Mouse (Mus musculus) spleen, embryonic (tissue): ENCODE data around the gene Rxfp4.

Source experiments
- CTCF ChIA-PET: fragments of 350-600 bp; sonication (Branson Sonifier 250); formaldehyde crosslinking; loops from one replicate; lab custom pipeline; 2022; lab: Charles Lee

Gene Rxfp4

DNA sequence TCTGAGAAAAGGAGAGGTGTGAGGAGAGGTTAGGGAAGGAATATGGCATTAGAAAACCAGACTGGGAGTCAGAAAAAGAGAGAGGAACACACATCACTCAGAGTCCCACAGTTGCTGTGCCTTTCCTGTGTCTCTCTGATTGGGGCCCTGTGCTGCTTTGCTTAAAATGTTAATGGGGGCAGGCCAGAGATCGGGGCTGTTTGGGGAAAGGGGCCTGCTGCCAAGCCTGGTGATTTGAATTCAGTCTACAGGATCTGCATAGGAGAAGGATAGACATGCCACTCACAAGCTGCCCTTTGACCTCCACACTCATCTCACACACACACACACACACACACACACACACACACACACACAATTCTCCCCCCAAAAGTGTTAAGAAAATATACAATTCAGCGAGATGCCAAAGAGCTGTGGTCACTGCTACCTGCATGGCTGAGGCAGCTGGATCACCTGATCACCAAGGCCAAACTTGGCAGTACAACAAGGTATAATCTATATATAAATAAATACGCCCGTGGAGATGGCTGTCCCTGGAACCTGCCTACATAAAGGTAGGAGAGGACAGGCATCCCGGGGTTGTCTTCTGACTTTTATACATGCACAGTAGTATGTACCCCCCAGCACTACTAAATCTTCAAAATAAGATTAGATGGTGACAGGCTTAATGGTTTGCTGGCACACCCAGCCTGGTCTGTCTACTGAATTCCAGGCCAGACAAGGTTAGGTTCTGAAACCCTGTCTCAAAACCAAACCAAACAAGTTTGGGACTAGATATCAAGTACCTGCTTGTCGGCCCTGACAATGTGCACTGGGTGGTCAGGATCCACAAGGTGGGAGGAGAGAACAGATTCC is 801 bp upstream of the Rxfp4 start:
- CTCF ChIA-PET, result interaction anchor here (0.6 kb wide), 1 partner anchor 22 kb away, joined by 3 read pairs; no protein-coding TSS in a partner anchor

DNA sequence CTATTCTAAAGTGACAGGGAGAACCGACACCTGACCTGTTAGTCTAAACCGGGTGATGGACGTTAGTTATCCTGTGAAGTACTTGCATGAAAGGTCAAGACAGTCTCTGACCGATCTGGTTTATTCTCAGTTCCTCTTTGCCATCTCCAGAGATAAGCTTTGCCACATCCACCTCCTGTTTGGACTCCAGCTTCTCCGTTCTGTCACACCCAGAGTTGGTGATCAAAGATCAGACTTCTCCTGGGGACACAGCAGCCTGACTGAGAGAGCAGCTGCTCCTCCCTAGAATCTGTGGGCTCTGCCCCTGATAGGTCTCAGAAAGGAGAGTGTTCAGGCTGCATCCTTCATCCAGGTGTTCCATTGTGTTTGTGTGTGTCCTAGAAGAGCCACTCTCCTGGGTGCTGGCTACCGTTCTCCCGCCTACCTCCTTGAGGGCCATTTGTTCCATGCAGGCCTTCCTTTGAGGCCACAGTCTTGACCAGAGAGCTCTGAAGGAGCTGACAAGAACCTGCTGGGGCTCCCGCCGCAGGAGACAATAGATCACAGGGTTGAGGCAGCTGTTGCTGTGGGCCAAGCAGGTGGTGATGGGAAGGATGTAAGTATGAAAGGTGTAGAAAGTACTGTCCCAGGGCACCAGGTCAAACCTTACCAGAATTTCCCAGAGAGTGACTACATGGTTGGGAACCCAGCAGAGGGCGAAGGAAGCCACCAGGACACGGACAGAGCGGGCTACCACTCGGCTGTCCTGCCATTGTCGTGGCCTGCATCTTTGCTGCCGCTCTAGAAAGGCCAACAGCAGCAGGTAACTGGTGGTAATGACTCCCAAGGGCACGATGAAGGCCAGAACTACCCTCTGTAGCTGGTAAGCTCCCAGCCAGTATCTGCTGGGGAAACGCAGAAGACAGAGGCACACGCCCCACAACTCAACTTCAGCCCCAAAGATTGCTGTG is 998 bp downstream of the Rxfp4 start:
- CTCF ChIA-PET, result interaction anchor here (0.6 kb wide), 1 partner anchor 49 kb away, joined by 12 read pairs; no protein-coding TSS in a partner anchor

DNA sequence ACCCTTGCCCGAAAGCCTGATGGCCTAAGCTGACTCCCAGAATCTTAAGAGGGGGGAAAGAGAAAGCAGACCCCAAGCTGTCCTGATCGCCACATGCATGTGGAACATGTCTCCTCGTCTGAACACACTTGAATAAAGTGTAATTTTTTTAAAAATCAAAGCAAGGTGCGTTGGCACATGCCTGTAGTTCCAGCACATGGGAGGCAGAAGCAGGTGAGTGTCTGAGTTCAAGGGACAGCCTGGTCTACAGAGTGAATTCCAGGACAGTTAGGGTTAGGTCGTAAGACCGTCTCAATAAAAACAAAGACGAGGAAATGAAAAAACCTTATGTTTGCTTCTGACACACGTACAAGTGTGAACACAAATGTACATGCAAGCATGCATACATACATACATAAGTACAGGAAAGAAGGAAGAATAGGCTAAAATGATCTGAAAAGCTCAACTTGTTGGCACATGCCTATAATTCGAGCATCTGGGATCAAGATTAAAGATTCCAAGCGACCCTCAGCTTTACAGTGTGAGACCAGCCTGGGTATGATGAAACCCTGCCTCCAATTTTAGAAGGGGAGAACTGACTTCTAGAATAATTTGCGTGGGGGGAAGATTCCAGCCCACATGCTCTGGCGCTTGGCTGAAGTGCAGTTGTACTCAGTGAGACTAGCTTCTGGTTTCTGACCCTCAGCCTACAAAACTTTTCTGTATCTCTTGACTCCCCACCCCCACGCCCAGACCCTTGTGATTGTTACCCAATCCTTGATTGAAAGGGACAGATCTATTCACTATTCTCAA is 2.0 kb downstream of the Rxfp4 start:
- CTCF ChIA-PET, result interaction anchor here (0.6 kb wide), 1 partner anchor 48 kb away, joined by 12 read pairs; no protein-coding TSS in a partner anchor

DNA sequence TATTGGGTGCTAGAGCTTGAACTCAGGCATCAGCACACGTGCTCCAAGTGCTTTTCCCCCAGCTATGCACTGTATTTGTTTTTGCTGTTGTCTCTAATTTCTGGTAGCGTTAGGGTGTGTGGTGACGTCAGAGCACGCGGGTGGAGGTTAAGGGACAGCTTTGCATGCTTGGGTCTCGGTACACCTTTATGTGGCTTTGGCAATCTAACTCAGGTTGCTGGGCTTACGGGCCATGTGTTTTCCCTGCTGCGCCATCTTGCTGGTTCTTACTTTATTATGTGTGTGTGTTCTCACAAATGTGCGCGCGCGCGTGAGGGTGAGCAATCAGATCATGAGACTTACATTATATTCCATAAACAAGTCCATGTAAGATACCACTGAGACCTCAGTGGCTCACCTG is 3.0 kb downstream of the Rxfp4 start:
- CTCF ChIA-PET, result no interaction called here

DNA sequence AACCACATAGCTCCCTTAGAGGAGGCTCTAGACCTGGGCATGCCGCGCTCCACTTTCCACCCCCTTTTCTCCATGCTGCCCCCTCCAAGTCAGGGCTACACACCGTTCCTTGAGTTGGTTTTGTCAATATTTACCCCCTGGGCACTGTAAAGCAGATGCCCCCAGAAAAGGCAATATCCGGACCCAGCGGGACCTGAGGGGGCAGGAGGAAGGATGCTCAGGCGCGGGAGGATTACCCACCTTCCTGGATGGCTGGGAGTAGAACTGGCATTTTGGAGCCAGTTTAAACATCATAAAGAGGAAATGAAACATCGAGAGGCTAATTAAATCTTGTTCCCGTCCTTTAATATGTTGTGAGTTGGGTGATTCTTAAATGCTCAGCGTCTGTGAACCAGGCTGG is 3.8 kb downstream of the Rxfp4 start:
- CTCF ChIA-PET, result interaction anchor here (0.6 kb wide), 1 partner anchor 19 kb away, joined by 3 read pairs; no protein-coding TSS in a partner anchor

DNA sequence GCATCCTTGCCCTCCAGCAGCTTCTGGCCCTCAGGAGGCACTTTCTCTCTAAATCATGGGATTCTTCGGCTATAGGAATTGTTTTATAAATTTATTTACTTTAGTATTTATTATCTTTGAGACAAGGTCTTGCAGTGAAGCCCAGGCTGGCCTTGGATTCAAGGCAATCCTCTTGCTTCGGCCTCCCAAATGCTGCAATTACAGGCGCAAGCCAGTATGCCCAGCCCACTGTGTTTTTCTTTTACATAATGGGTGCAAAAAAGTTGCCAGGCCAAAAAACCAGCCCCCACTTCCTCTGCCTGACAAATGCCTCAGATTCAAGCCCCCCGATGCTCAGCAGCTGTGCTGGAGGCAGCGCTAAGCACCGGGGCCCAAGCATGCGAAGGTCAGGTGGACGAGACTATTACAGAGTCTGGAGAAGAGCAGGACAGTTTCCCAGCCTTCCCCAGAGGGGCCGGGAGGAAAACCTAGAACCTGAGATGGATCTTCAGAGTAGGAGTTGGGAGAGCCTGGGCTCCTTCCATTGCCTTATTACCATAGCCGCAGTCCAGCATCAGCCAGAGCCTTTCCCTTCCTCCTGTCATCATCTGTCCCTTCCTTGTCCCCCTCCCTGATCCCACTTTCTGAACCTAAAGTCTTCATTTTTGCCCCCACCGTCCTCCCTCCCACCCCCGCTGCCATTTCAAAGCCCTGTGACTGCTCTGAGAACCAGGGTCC is 4.3 kb downstream of the Rxfp4 start:
- CTCF ChIA-PET, result interaction anchor here (0.6 kb wide), 2 partner anchors 18 to 1318 kb away, joined by 3 to 5 read pairs; no protein-coding TSS in a partner anchor

DNA sequence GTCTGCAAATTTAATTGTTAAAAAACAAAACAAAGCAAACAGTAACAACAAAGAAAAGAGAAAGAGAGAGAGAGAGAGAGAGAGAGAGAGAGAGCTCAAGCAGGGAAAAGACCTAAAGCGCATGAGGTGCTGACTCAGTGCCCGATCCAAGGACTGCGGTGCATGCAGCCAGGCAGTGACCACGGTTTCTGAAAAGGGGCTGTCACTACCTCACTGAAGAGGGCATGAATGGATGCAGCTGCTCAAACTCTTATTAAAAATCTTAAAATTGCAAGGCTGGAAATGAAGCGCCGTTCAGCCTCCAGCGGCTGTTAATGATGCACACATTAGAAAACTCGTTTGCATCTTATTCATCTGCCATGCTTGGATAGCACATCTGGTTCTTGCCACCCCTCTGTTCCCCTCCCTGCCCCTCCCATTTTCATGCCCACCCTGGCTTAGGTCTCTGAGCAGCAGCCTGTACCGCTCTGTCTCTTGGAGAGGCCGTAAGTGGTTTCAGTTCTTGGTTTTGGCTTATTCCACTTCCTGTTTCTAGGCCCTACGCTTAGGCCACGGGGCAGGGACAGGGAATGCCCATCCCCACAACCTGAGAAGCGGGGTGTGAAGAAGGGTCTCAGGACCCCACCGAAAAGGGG is 5.0 kb downstream of the Rxfp4 start:
- CTCF ChIA-PET, result interaction anchor here (0.6 kb wide), 2 partner anchors 503 to 1317 kb away, joined by 3 to 5 read pairs; no protein-coding TSS in a partner anchor

DNA sequence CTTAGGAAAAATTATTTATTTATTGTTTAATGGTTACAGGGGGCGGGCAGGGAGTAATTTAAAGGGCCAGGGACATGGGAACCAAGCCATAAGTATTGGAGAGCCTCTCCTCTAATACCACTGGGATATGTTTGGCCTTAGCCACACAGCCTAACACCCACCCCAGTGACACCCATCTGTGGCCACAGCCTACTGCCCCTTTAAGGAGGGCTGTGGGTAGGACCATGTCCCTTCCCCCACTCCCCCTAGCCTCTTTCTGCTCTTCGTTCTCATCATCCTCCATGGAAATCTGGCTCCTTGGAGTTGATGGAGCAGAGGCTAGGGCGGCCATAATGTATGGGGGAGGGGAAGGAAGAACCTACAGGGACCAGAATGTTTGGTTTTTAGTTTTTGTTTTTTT is 5.9 kb downstream of the Rxfp4 start:
- CTCF ChIA-PET, result no interaction called here

DNA sequence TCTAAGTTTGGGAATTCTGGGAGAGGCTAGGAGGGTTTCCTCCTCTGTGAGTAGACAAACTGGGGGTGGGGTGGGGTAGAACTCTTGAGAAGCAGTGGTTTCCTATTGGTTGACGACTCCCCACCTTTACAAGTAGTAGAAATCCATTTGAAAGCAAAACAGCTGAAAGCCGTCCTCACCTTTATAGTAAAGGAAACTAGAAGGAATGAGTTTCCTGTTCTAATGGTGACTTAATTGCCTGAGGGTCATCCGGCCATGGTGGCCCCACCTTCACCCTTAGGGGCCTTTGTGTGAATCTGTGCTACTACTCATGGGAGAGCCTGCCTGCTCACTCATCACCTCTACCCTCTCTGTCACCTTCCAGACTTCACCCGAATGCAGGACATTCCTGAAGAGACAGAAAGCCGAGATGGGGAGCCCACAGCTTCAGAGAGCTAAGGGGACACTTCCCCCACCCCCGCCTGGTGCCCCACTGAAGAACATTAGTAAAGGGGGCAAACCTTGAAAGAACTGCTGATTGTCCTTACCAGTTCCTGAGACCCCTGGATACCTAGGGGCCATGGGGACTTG is 6.4 kb downstream of the Rxfp4 start:
- CTCF ChIA-PET, result no interaction called here

DNA sequence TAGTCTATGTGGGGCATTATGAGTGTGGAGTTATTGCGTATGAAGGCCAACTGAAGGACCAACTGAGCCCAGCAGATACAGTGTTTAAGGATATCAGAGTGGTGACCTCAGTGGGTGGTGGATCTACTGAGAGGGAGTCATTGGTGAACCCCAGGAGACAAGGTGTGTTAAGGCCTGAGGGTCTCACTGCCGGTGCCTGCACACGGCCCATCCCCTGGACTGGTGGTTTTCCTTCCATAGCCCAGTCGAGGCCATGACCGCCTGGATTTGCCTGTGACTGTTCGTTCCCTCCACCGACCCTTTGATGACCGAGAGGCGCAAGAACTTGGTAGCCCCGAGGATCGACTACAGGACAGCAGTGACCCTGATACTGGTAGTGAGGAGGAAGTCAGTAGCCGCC is 7.0 kb downstream of the Rxfp4 start:
- CTCF ChIA-PET, result no interaction called here

DNA sequence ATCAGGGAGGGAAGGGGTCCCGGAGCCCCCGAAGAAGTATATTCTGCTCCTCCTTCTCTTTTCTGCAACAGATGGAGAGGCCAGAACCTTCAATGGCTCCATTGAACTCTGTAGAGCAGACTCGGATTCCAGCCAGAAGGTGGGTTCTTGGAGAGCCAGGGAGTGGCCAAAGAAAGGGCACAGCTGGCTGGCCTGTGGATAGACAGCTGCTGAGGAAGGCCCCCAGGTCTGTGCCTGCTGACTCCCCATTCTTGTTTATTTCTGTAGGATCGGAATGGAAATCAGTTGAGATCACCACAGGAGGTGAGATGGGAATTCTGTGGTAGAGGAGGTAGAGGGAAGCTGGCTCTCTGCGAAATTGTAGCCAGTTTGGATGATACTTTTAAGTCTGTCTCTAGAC is 9.9 kb downstream of the Rxfp4 start:
- CTCF ChIA-PET, result no interaction called here

DNA sequence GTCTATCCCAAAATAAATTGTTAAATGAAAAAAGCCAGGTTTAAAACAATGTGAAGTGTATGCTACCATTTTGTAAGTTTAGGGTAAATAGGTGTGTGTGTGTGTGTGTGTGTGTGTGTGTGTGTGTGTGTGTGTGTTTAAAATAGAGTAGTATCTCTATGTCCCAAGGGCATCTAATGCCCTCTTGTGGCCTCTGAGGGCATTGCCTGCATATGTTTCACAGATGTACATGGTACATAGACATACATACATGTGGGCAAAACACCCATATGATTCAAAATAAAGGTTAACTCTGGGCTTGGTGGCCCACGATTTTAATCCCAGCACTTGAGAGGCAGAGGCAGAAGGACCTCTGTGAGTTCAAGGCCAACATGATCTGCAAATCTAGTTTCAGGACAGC is 12.3 kb downstream of the Rxfp4 start:
- CTCF ChIA-PET, result interaction anchor here (0.6 to 0.8 kb wide), 2 partner anchors 33 to 76 kb away, joined by 3 to 4 read pairs; no protein-coding TSS in a partner anchor

DNA sequence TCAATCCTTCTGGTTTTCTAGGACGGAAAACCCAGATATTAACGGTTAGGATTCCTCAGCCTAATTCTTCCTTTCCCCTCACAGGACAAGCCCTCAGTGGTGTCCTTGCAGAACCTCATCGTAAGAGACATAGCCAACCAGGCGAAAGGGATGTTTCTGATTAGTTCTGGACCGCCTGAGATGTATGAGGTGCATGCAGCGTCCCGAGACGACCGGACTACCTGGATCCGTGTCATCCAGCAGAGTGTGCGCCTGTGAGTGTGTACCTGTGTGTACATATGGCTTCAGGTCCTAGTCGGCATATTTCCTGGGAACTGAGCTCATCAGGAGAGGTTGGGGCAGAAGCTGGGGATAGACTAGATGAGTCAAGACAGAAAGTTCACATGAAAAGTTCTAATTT is 13.7 kb downstream of the Rxfp4 start:
- CTCF ChIA-PET, result no interaction called here

DNA sequence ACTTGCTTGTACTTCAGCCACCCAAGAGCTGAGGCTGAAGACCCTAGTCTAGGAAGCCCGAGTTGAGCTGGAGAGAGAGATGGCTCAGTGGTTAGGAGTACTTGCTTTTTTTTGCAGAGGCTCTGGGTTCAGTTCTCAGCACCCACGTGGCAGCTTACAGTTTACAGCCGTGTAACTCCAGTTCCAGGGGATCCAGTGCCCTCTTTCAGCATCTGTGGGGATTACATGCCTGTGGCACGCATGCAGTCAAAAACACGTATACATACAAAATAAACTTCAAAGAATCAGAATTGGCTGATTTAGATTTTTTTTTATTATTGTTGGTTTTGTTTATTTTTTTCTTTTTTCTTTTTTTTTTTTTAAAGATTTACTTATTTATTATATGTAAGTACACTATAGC is 15.8 kb downstream of the Rxfp4 start:
- CTCF ChIA-PET, result no interaction called here

DNA sequence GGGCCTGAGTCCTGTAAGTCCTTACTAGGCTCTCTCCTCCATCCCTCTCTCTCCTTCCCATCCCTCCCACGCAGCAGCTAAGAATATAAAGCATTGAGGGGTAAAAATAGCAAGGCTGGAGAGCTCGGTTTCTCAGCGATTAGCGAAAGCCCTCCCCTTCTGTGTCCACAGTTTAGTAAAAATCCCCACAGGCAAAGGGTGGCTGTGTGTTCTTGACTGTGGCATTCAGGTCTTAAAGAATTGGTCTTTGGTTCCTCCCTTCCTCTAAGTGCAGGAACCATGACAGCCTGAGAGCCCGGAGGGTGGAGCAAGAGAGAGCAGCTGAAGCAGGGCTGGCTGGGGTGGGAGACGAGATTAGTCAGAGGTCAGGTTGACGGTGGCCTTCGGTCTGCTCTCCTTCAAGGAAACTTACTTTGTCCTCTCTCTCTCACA is 16.4 kb downstream of the Rxfp4 start:
- CTCF ChIA-PET, result no interaction called here

DNA sequence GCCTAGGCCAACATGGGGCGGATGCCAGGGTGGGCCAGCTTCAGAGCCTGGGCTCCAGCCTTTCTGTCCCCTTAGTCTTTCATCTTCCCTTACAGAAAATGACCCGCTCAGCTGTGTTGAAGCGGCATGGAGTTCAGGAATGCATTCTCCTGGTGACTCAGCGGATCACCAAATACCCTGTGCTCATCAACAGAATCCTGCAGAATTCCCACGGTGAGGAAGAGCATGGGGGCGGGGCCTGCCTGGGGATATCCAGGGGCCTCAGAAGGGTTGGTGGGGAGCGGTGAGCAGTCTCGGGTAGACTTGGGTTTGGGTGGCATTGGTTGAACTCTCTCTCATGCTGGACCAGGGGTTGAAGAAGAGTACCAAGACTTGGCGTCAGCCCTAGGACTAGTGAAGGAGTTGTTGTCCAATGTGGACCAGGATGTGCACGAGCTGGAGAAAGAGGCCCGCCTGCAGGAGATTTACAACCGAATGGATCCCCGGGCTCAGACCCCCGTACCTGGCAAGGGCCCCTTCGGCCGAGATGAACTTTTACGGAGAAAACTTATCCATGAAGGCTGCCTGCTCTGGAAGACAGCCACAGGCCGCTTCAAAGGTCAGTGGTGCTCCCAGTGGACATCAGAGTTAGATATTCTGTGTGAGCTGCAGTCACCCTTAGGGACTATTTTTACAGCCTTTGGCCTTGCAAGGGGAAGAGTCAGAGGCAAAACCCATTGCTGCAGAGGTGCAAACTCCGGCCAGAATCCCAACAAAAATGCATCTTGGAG is 17.3 kb downstream of the Rxfp4 start:
- CTCF ChIA-PET, result interaction anchor here (0.9 kb wide), 1 partner anchor 44 kb away, joined by 3 read pairs; no protein-coding TSS in a partner anchor

DNA sequence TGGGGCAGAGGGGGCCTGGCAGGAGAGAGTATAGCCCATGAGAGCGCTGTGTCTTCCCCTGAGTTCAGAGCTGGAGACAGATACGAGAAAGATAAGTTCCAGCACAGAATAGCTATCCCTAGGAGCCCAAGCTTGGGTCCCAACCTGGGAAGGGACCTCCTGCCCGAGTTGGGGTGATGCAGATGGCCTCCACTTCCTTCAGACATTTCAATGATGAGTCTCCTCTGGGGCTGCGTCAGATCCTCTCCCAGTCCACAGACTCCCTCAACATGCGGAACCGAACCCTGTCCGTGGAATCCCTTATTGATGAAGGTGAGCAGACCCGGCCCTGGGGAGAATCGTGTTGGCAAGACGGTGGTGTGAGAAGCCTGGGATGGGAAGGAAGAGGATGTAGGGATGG is 19.9 kb downstream of the Rxfp4 start:
- CTCF ChIA-PET, result interaction anchor here (0.9 to 1.8 kb wide), 2 partner anchors 26 to 47 kb away, joined by 4 to 7 read pairs; partner anchors contain the start of gene Arhgef2

DNA sequence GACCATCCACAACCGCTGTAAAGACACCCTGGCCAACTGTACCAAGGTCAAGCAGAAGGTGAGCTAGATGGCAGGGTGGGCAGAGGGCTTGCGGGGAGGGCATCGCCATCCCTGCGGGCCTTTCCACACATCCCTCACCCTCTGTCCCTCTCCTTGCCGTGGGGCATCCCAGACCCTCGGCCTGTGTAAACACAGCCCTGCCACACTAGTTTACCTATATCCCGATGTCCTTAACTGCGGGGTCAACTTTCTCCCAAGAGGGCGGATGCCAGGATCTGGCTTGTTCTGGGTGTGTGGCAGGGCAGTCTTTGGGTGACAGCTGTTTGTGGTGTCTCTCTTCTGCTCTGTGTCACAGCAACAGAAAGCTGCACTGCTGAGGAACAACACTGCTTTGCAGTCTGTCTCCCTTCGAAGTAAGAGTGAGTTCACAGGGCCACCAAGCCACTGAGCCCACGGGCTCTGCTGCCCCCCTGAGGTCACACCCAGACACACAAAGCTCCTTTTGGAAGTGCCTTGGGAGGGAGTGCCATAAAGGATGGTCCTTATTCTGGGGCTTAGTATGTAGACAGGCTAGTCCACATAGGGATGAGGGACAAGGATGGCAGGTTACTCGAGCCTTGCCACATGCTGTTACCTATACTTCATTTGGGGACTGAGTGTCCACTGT is 20.9 kb downstream of the Rxfp4 start:
- CTCF ChIA-PET, result interaction anchor here (0.6 to 1.8 kb wide), 3 partner anchors 25 to 122 kb away, joined by 4 to 8 read pairs (median 7); partner anchors contain the start of genes Arhgef2 and Lmna
